Mouse (Mus musculus) CD4-positive naive resting alpha-beta T cell, adult 57 days (primary cell): ENCODE results near the gene Dio2. TPM values are rescaled to one million over a fixed set of nuclear protein-coding genes. Genes with fewer than 3 reads are reported as not detected.

Experiments used
- total RNA-seq: library from RNA; stranded (reverse); gene quantifications from one replicate; pipeline ENCODE4 v1.2.4, GENCODE M21; 2023

Dio2 gene
- total RNA-seq, result 0.09 TPM

GRCm38 (mm10) chr12:90738388-90739223 lies at the start of gene Dio2:
Gene Dio2, minus strand, starts transcription at chr12:90738438.

